Mouse (Mus musculus) cerebellum, postnatal 10 days (tissue): Measurements from ENCODE around the gene Lrrc49.

Experiments used
- DNase-seq, 2 experiments: peaks; one replicate each; pipeline ENCODE4 v3.0.0; 2021; ENCODE audit warnings: mixed read lengths in 2 of 2

Lrrc49 gene

GRCm38 (mm10) chr9:60687891-60688324, at the start of gene Lrrc49:
TSS of gene Lrrc49 (minus strand) at chr9:60688158.
- DNase-seq: peak; percentile 95 to 96

GRCm38 (mm10) chr9:60734321-60734720, 46.4 kb upstream of the Lrrc49 start:
- DNase-seq: no peak

- no peak for DNase-seq
These were observed 37.0 kb upstream of the Lrrc49 start for GRCm38 (mm10) chr9:60724968-60725367.

- no peak for DNase-seq
These were observed 31.7 kb upstream of the Lrrc49 start for GRCm38 (mm10) chr9:60719687-60720086.

GRCm38 (mm10) chr9:60718284-60718683, 30.3 kb upstream of the Lrrc49 start:
- peak; percentile 78 to 83 for DNase-seq

GRCm38 (mm10) chr9:60715828-60716227, 27.9 kb upstream of the Lrrc49 start:
- peak in 1 of 2 experiments; percentile 40 for DNase-seq

GRCm38 (mm10) chr9:60715271-60715670, 27.3 kb upstream of the Lrrc49 start:
- DNase-seq: peak in 1 of 2 experiments; percentile 17

- peak; percentile 42 to 63 for DNase-seq
These were observed 26.2 kb upstream of the Lrrc49 start for GRCm38 (mm10) chr9:60714191-60714590.

GRCm38 (mm10) chr9:60713616-60714015, 25.7 kb upstream of the Lrrc49 start:
- DNase-seq: no peak

- DNase-seq: peak; percentile 83 to 86
These were observed 25.0 kb upstream of the Lrrc49 start, which contains the start of gene Larp6 for GRCm38 (mm10) chr9:60712771-60713541. TSS of gene Larp6 (plus strand) at chr9:60712989.

GRCm38 (mm10) chr9:60712011-60712410, 24.1 kb upstream of the Lrrc49 start:
- peak; percentile 51 to 58 for DNase-seq

GRCm38 (mm10) chr9:60709721-60710120, 21.8 kb upstream of the Lrrc49 start:
- no peak for DNase-seq

GRCm38 (mm10) chr9:60708606-60709005, 20.6 kb upstream of the Lrrc49 start:
- DNase-seq: no peak

GRCm38 (mm10) chr9:60707594-60707993, 19.6 kb upstream of the Lrrc49 start:
- DNase-seq: peak in 1 of 2 experiments; percentile 13

- peak in 1 of 2 experiments; percentile 6 for DNase-seq
These were observed 11.7 kb upstream of the Lrrc49 start for GRCm38 (mm10) chr9:60699581-60700231.

GRCm38 (mm10) chr9:60696271-60696985, 8.5 kb upstream of the Lrrc49 start:
- no peak for DNase-seq

- peak; percentile 65 to 74 for DNase-seq
These were observed 6.0 kb upstream of the Lrrc49 start for GRCm38 (mm10) chr9:60693986-60694385.

GRCm38 (mm10) chr9:60692624-60693023, 4.7 kb upstream of the Lrrc49 start:
- DNase-seq: no peak

- DNase-seq: peak in 1 of 2 experiments; percentile 56
These were observed 543 bp downstream of the Lrrc49 start for GRCm38 (mm10) chr9:60687415-60687814.

- no peak for DNase-seq
These were observed 5.2 kb downstream of the Lrrc49 start for GRCm38 (mm10) chr9:60682753-60683152.

GRCm38 (mm10) chr9:60681005-60681404, 7.0 kb downstream of the Lrrc49 start:
- no peak for DNase-seq

GRCm38 (mm10) chr9:60678913-60679312, 9.0 kb downstream of the Lrrc49 start:
- no peak for DNase-seq

- DNase-seq: no peak
These were observed 11.5 kb downstream of the Lrrc49 start for GRCm38 (mm10) chr9:60676429-60676828.
